Mouse (Mus musculus): ENCODE measurements at regions not wholly inside any gene's neighbourhood (a gene's known extent, or its start where the extent isn't known, plus 50 kb on each side); places are given as distances from the start of the nearest gene placed in this dataset.

GRCm38 (mm10) chr12:77168367-77168766 is 69.6 kb upstream of the Fut8 start:
- no peak for TF ChIP-seq CTCF (IDR thresholded peaks at IDR 0.05; ENCODE audit: extremely low read depth, insufficient read depth, insufficient read length, insufficient replicate concordance)
- no peak for TF ChIP-seq POLR2A (IDR thresholded peaks at IDR 0.05; ENCODE audit: low read depth, low read length)
